Mouse (Mus musculus) stomach, postnatal 0 days (tissue): ENCODE measurements at regions not wholly inside any gene's neighbourhood (a gene's known extent, or its start where the extent isn't known, plus 50 kb on each side); places are given as distances from the start of the nearest gene placed in this dataset.

Experiments
- ATAC-seq: fragments of 200-750 bp; cut with Nextera tagmentation; 2 replicates; pipeline ENCODE4 v1.8.0; 2017; ENCODE audit not compliant: low FRiP score, low TSS enrichment
- DNase-seq: peaks from one replicate; pipeline ENCODE4 v3.0.0-alpha.2; 2016; ENCODE audit warnings: low spot score
- H3K27ac ChIP-seq: fragments of 300-500 bp; sonication (generic); replicated peaks from 2 replicates; pipeline ENCODE4 v1.5.1; 2014; ENCODE audit warnings: mild to moderate bottlenecking, control low read depth
- H3K27me3 ChIP-seq: fragments of 300-500 bp; sonication (generic); 2 replicates; pipeline ENCODE4 v1.6.1; 2014; ENCODE audit warnings: low read length; ENCODE audit not compliant: control insufficient read depth, insufficient read depth
- H3K36me3 ChIP-seq: fragments of 300-500 bp; sonication (generic); 2 replicates; pipeline ENCODE4 v1.6.1; 2014; ENCODE audit warnings: low read length, mixed read lengths; ENCODE audit not compliant: control insufficient read depth, insufficient read depth
- H3K4me1 ChIP-seq: fragments of 300-500 bp; sonication (generic); replicated peaks from 2 replicates; pipeline ENCODE4 v1.6.1; 2014; ENCODE audit warnings: antibody characterized with exemption; ENCODE audit not compliant: control insufficient read depth, insufficient read depth
- H3K4me2 ChIP-seq: fragments of 300-500 bp; sonication (generic); replicated peaks from 2 replicates; pipeline ENCODE4 v1.6.1; 2014; ENCODE audit warnings: low read depth, mild to moderate bottlenecking, control low read depth, moderate library complexity
- H3K4me3 ChIP-seq: fragments of 300-500 bp; sonication (generic); 2 replicates; pipeline ENCODE4 v1.5.1; 2014; ENCODE audit warnings: low read depth, low read length, control low read depth
- H3K9ac ChIP-seq: fragments of 300-500 bp; sonication (generic); 2 replicates; pipeline ENCODE4 v1.6.1; 2014; ENCODE audit warnings: mild to moderate bottlenecking, low read length, control low read depth, mixed read lengths
- H3K9me3 ChIP-seq: fragments of 300-500 bp; sonication (generic); 2 replicates; pipeline ENCODE4 v1.6.1; 2016; ENCODE audit warnings: low read length; ENCODE audit not compliant: control insufficient read depth
- CTCF ChIP-seq: IDR thresholded peaks from 2 replicates; pipeline ENCODE4 v1.5.1; 2016; ENCODE audit warnings: antibody characterized with exemption, low read depth, mild to moderate bottlenecking, moderate library complexity
- EP300 ChIP-seq: optimal IDR thresholded peaks from 2 replicates; pipeline ENCODE3; 2016; ENCODE audit warnings: antibody characterized with exemption
- WGBS: fragments of 180-500 bp; shearing (Covaris S2); extraction: QIAGEN DNeasy Blood & Tissue Kit; methylation state at CpG from one replicate; pipeline ENCODE4 v1.1.7; 2014; 5-methylcytosine and 5-hydroxymethylcytosine counted together

- Histone ChIP-seq H3K4me3 (no peak overlapping the region), H3K36me3 (no peaks in the 10 kb centered on the region), H3K4me2 (no peak overlapping the region), H3K4me1 (no peaks in the 10 kb centered on the region), H3K9me3 (no peaks in the 10 kb centered on the region), H3K27ac (no peak overlapping the region), H3K9ac (no peak overlapping the region), H3K27me3 (no peaks in the 10 kb centered on the region)
- DNase-seq, result no peak
- WGBS, result 52% methylated on average over 5 of the region's 5 CpGs
- TF ChIP-seq CTCF (no peak), EP300 (no peak)
- no peak for ATAC-seq
Measured at GRCm38 (mm10) chr9:120850092-120850491, 78.9 kb upstream of the Ctnnb1 start.

GRCm38 (mm10) chr9:120851914-120852313 lies 77.1 kb upstream of the Ctnnb1 start:
- ATAC-seq (no peak), DNase-seq (no peak)
- Histone ChIP-seq H3K9me3 (no peaks in the 10 kb centered on the region), H3K9ac (no peak overlapping the region), H3K4me1 (no peaks in the 10 kb centered on the region), H3K27ac (no peak overlapping the region), H3K4me3 (no peak overlapping the region), H3K4me2 (no peak overlapping the region), H3K36me3 (no peaks in the 10 kb centered on the region), H3K27me3 (no peaks in the 10 kb centered on the region)
- WGBS, result 86% methylated on average over 5 of the region's 5 CpGs
- TF ChIP-seq EP300 (no peak), CTCF (no peak)

- no peak for TF ChIP-seq CTCF
- TF ChIP-seq EP300, result no peak
- DNase-seq, result no peak
- Histone ChIP-seq H3K4me1 (no peaks in the 10 kb centered on the region), H3K27ac (no peak overlapping the region), H3K9me3 (no peaks in the 10 kb centered on the region), H3K4me3 (no peak overlapping the region), H3K36me3 (no peaks in the 10 kb centered on the region), H3K27me3 (no peaks in the 10 kb centered on the region), H3K4me2 (no peak overlapping the region), H3K9ac (no peak overlapping the region)
- 68% methylated on average over 6 of the region's 6 CpGs for WGBS
- ATAC-seq, result no peak
Measured at GRCm38 (mm10) chr9:120852572-120852971, 76.4 kb upstream of the Ctnnb1 start.

- Histone ChIP-seq H3K4me3 (no peak overlapping the region), H3K9ac (no peak overlapping the region), H3K9me3 (no peaks in the 10 kb centered on the region), H3K4me2 (no peak overlapping the region), H3K36me3 (no peaks in the 10 kb centered on the region), H3K27me3 (no peaks in the 10 kb centered on the region), H3K4me1 (no peaks in the 10 kb centered on the region), H3K27ac (no peak overlapping the region)
- DNase-seq (no peak), ATAC-seq (no peak)
- TF ChIP-seq CTCF (no peak), EP300 (no peak)
- WGBS, result 69% methylated on average over 8 of the region's 8 CpGs
Measured at GRCm38 (mm10) chr9:120853032-120853597, 75.9 kb upstream of the Ctnnb1 start.

GRCm38 (mm10) chr9:120854351-120854750 lies 74.7 kb upstream of the Ctnnb1 start:
- DNase-seq (no peak), ATAC-seq (no peak)
- Histone ChIP-seq H3K27me3 (no peaks in the 10 kb centered on the region), H3K4me2 (no peak overlapping the region), H3K4me1 (no peaks in the 10 kb centered on the region), H3K27ac (no peak overlapping the region), H3K36me3 (no peaks in the 10 kb centered on the region), H3K9me3 (no peaks in the 10 kb centered on the region), H3K4me3 (no peak overlapping the region), H3K9ac (no peak overlapping the region)
- no peak for TF ChIP-seq CTCF
- 70% methylated on average over 7 of the region's 7 CpGs for WGBS

GRCm38 (mm10) chr9:120855293-120856050 lies 73.5 kb upstream of the Ctnnb1 start:
- WGBS, result 51% methylated on average over 3 of the region's 3 CpGs
- Histone ChIP-seq H3K9ac (no peak overlapping the region), H3K9me3 (no peaks in the 10 kb centered on the region), H3K27me3 (no peaks in the 10 kb centered on the region), H3K27ac (no peak overlapping the region), H3K4me2 (no peak overlapping the region), H3K36me3 (no peaks in the 10 kb centered on the region), H3K4me3 (no peak overlapping the region), H3K4me1 (no peaks in the 10 kb centered on the region)
- ATAC-seq (no peak), DNase-seq (no peak)
- no peak for TF ChIP-seq CTCF
- no peak for TF ChIP-seq EP300
